Mouse (Mus musculus): Measurements from ENCODE around the gene Cdc37. TPM values are rescaled to one million over a fixed set of nuclear protein-coding genes. Genes with fewer than 3 reads are reported as not detected.
A peak's percentile ranks its signal among the peaks of the same experiment; 100 is the strongest.

Gene Cdc37
- polyA plus RNA-seq, 1 experiment from 2014 or later = 213 TPM

DNA sequence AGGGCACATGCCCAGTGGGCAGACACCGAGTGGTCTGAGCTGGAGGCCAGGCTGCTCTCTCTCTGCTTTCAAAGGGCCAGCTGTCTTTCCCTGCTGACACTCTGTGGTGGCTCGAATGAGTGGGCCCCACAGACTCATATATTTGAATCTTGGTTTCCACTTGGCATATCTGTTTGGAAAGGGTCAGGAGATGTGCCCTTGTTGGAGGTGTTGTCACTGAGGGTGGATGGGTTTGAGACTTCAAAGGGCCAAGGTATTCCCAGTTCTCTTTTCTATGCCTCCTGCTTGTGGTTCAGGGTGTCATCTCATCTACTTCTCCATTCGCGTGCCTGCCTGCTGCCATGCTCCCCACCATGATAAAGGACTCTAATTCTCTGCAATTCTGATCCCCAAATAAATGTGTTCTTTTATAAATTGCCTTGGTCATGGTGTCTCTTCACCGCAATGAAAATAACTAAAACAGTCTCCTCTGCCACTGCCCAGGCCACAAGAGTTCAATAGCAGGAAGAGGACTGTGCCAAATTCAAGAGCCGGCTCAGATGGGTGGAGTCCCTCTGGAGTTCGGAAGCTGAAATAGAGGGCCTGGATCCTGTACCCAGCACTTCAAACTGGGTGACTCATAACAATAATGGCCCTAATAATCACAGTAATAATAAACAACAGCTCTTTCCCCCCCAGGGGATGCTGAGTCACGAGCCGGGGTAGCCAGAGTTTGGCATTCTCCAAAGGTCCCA, 15.0 kb downstream of the Cdc37 start:
- H3K27me3 ChIP-seq (replicated peaks; ENCODE audit: control insufficient read depth, insufficient read depth, low read length) = no peaks in the 10 kb centered on the region
- H3K4me2 ChIP-seq (ENCODE audit: low read length) = no peak overlapping the region
- H3K36me3 ChIP-seq (ENCODE audit: control insufficient read depth, insufficient read depth) = peaks cover 8% of the 10 kb centered on the region; the same call in 1 of the 2 replicates
- H3K27ac ChIP-seq (ENCODE audit: low read length) = no peak overlapping the region
- no peaks in the 10 kb centered on the region for H3K9me3 ChIP-seq (ENCODE audit: control insufficient read depth, low read length)
- H3K4me1 ChIP-seq (replicated peaks; ENCODE audit: control insufficient read depth, insufficient read depth, low read length) = peaks cover 9% of the 10 kb centered on the region
- ATAC-seq = no peak
- no peak overlapping the region for H3K4me3 ChIP-seq (replicated peaks; ENCODE audit: low read length)
- 76% methylated on average over 9 of the region's 9 CpGs for WGBS
- H3K9ac ChIP-seq (replicated peaks; ENCODE audit: low read depth, low read length) = no peak overlapping the region

GRCm38 (mm10) chr9:21133064-21133707, 16.6 kb downstream of the Cdc37 start:
- ATAC-seq = no peak
- Histone ChIP-seq H3K4me2 (ENCODE audit: low read length) (no peak overlapping the region), H3K27ac (ENCODE audit: low read length) (no peak overlapping the region), H3K27me3 (replicated peaks; ENCODE audit: control insufficient read depth, insufficient read depth, low read length) (no peaks in the 10 kb centered on the region), H3K4me1 (replicated peaks; ENCODE audit: control insufficient read depth, insufficient read depth, low read length) (peaks cover 9% of the 10 kb centered on the region), H3K9ac (replicated peaks; ENCODE audit: low read depth, low read length) (no peak overlapping the region), H3K9me3 (ENCODE audit: control insufficient read depth, low read length) (no peaks in the 10 kb centered on the region), H3K36me3 (ENCODE audit: control insufficient read depth, insufficient read depth) (peaks cover 2% of the 10 kb centered on the region; the same call in 1 of the 2 replicates), H3K4me3 (replicated peaks; ENCODE audit: low read length) (no peak overlapping the region)
- WGBS = 89% methylated on average over 9 of the region's 9 CpGs

GRCm38 (mm10) chr9:21132102-21132775, 17.5 kb downstream of the Cdc37 start:
- Histone ChIP-seq H3K9me3 (ENCODE audit: control insufficient read depth, low read length) (no peaks in the 10 kb centered on the region), H3K27ac (ENCODE audit: low read length) (no peak overlapping the region), H3K4me3 (replicated peaks; ENCODE audit: low read length) (no peak overlapping the region), H3K36me3 (ENCODE audit: control insufficient read depth, insufficient read depth) (peaks cover 5% of the 10 kb centered on the region; the same call in 1 of the 2 replicates), H3K27me3 (replicated peaks; ENCODE audit: control insufficient read depth, insufficient read depth, low read length) (no peaks in the 10 kb centered on the region), H3K4me1 (replicated peaks; ENCODE audit: control insufficient read depth, insufficient read depth, low read length) (peaks cover 9% of the 10 kb centered on the region), H3K4me2 (ENCODE audit: low read length) (no peak overlapping the region), H3K9ac (replicated peaks; ENCODE audit: low read depth, low read length) (no peak overlapping the region)
- whole genome bisulfite sequencing = 84% methylated on average over 12 of the region's 12 CpGs
- no peak for ATAC-seq

DNA sequence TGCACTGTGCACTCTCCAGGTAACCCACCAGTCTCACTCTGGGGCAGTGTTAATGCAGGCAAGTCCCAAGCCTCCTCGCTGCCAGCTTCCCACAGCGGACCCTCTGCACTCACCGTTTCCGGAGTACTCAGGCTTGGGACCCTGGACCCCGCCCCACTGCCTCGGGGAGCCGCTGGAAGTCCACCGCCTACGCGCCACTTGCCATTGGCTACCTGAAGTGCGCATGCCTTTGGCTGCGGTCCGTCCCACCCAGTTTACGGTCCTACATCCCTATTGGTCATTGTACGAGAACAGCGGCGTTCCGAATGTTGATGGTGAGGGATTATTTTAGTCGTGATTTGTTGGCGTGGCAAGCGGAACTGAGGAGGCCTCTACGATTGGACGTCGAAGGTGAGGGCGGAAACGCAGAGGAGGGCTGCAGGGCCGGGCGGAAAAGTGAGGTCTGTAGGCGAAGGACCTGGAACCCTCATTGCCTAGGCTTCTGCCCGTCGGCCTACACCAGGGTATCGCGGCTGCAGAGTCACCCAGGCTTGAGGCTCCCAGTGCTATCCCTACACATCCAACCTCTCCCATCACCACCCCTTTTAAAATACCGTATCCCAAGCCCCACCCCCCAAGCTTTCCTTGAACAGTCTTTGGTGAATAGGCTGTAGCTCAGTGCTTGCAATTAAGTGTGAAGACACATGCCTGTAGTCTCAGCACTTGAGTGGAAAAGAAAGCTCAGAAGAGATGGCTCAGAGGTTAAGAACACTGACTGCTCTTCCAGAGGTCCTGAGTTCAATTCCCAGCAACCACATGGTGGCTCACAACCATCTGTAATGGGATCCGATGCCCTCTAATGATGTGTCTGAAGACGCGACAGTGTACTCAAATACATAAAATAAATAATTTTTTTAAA, 18.5 kb downstream of the Cdc37 start, which contains the start of gene Tyk2:
Tyk2 (minus strand) TSS at position 185 of the 898 bp plus-strand sequence.
- H3K4me1 ChIP-seq (replicated peaks; ENCODE audit: control insufficient read depth, insufficient read depth, low read length) = peaks cover 9% of the 10 kb centered on the region
- peak within 1 kb of the TSS; percentile 55 for H3K4me3 ChIP-seq (replicated peaks; ENCODE audit: low read length)
- ATAC-seq = peak; percentile 97
- H3K27ac ChIP-seq (ENCODE audit: low read length) = peak within 1 kb of the TSS; percentile 58
- peak within 1 kb of the TSS; percentile 65 for H3K9ac ChIP-seq (replicated peaks; ENCODE audit: low read depth, low read length)
- WGBS = 5% methylated on average over 37 of the region's 37 CpGs
- no peaks in the 10 kb centered on the region for H3K9me3 ChIP-seq (ENCODE audit: control insufficient read depth, low read length)
- H3K4me2 ChIP-seq (ENCODE audit: low read length) = peak within 1 kb of the TSS; percentile 71
- H3K36me3 ChIP-seq (ENCODE audit: control insufficient read depth, insufficient read depth) = peaks cover 5% of the 10 kb centered on the region; the same call in 1 of the 2 replicates
- H3K27me3 ChIP-seq (replicated peaks; ENCODE audit: control insufficient read depth, insufficient read depth, low read length) = no peaks in the 10 kb centered on the region

GRCm38 (mm10) chr9:21126259-21126627, 23.5 kb downstream of the Cdc37 start:
- peaks cover 9% of the 10 kb centered on the region for H3K36me3 ChIP-seq (ENCODE audit: control insufficient read depth, insufficient read depth)
- no peaks in the 10 kb centered on the region for H3K27me3 ChIP-seq (replicated peaks; ENCODE audit: control insufficient read depth, insufficient read depth, low read length)

GRCm38 (mm10) chr9:21125502-21126258, 24.1 kb downstream of the Cdc37 start:
- Histone ChIP-seq H3K4me3 (replicated peaks; ENCODE audit: low read length) (no peak overlapping the region), H3K4me1 (replicated peaks; ENCODE audit: control insufficient read depth, insufficient read depth, low read length) (peaks cover 5% of the 10 kb centered on the region), H3K4me2 (ENCODE audit: low read length) (no peak overlapping the region), H3K9ac (replicated peaks; ENCODE audit: low read depth, low read length) (no peak overlapping the region), H3K36me3 (ENCODE audit: control insufficient read depth, insufficient read depth) (peaks cover 9% of the 10 kb centered on the region), H3K9me3 (ENCODE audit: control insufficient read depth, low read length) (no peaks in the 10 kb centered on the region), H3K27ac (ENCODE audit: low read length) (no peak overlapping the region), H3K27me3 (replicated peaks; ENCODE audit: control insufficient read depth, insufficient read depth, low read length) (no peaks in the 10 kb centered on the region)
- 89% methylated on average over 9 of the region's 9 CpGs for WGBS
- ATAC-seq = no peak

More at GRCm38 (mm10) chr9:21126259-21126627, 23.5 kb downstream of the Cdc37 start:
- ATAC-seq = no peak
- Histone ChIP-seq H3K4me1 (replicated peaks; ENCODE audit: control insufficient read depth, insufficient read depth, low read length) (peaks cover 6% of the 10 kb centered on the region), H3K9ac (replicated peaks; ENCODE audit: low read depth, low read length) (no peak overlapping the region), H3K27ac (ENCODE audit: low read length) (no peak overlapping the region), H3K9me3 (ENCODE audit: control insufficient read depth, low read length) (no peaks in the 10 kb centered on the region), H3K4me2 (ENCODE audit: low read length) (no peak overlapping the region), H3K4me3 (replicated peaks; ENCODE audit: low read length) (no peak overlapping the region)
- 81% methylated on average over 2 of the region's 2 CpGs for WGBS

GRCm38 (mm10) chr9:21124837-21125236, 24.9 kb downstream of the Cdc37 start:
- H3K4me2 ChIP-seq (ENCODE audit: low read length) = no peak overlapping the region
- no peak overlapping the region for H3K4me3 ChIP-seq (replicated peaks; ENCODE audit: low read length)
- ATAC-seq = no peak
- no peaks in the 10 kb centered on the region for H3K4me1 ChIP-seq (replicated peaks; ENCODE audit: control insufficient read depth, insufficient read depth, low read length)
- H3K27me3 ChIP-seq (replicated peaks; ENCODE audit: control insufficient read depth, insufficient read depth, low read length) = no peaks in the 10 kb centered on the region
- H3K9me3 ChIP-seq (ENCODE audit: control insufficient read depth, low read length) = no peaks in the 10 kb centered on the region
- peaks cover 9% of the 10 kb centered on the region for H3K36me3 ChIP-seq (ENCODE audit: control insufficient read depth, insufficient read depth)
- WGBS = 85% methylated on average over 5 of the region's 5 CpGs
- H3K27ac ChIP-seq (ENCODE audit: low read length) = no peak overlapping the region
- no peak overlapping the region for H3K9ac ChIP-seq (replicated peaks; ENCODE audit: low read depth, low read length)

GRCm38 (mm10) chr9:21121483-21121882, 28.3 kb downstream of the Cdc37 start:
- H3K36me3 ChIP-seq (ENCODE audit: control insufficient read depth, insufficient read depth) = peaks cover 4% of the 10 kb centered on the region; the same call in 1 of the 2 replicates
- H3K4me1 ChIP-seq (replicated peaks; ENCODE audit: control insufficient read depth, insufficient read depth, low read length) = no peaks in the 10 kb centered on the region
- H3K9ac ChIP-seq (replicated peaks; ENCODE audit: low read depth, low read length) = no peak overlapping the region
- no peaks in the 10 kb centered on the region for H3K9me3 ChIP-seq (ENCODE audit: control insufficient read depth, low read length)
- H3K4me3 ChIP-seq (replicated peaks; ENCODE audit: low read length) = no peak overlapping the region
- no peak overlapping the region for H3K4me2 ChIP-seq (ENCODE audit: low read length)
- H3K27me3 ChIP-seq (replicated peaks; ENCODE audit: control insufficient read depth, insufficient read depth, low read length) = no peaks in the 10 kb centered on the region
- 89% methylated on average over 16 of the region's 16 CpGs for WGBS
- no peak for ATAC-seq
- no peak overlapping the region for H3K27ac ChIP-seq (ENCODE audit: low read length)

Measured in forebrain, embryonic 16.5 days (tissue).